Mouse (Mus musculus): Measurements from ENCODE around the gene Fam89a.

DNA sequence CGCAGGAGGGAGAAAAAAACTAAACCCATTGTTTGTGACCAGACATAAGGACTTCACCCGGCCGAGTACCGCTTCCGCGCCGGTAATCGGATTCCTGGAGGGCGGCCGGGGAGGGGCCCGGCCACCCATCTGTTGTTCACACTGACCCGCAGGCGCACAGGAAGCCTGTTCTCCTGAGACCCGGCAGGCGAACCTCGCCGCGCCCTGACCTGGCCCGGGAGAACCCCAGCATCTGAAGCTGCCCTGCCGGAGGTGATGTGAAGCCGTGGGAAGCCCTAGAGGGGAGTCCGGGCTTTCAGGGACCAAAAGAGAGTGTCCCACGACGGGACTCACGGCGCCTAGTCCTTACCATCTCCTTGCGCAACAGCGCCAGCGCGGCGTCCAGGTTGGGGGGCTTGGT is 441 bp downstream of the Fam89a start:
- TF ChIP-seq CTCF (IDR thresholded peaks at IDR 0.05; ENCODE audit: low read depth), result no peak
- no peak for TF ChIP-seq EP300 (IDR thresholded peaks at IDR 0.05; ENCODE audit: low read depth)
